Mouse (Mus musculus) cerebellum, adult 2 months (tissue): ENCODE measurements around the gene Clec16a.

ENCODE experiments used
- CTCF ChIP-seq: fragments of 200-500 bp; IDR thresholded peaks from 2 replicates; pipeline ENCODE4 v1.5.1; 2011; ENCODE audit warnings: low read depth, mild to moderate bottlenecking, control low read depth, low read length, moderate library complexity, borderline replicate concordance; ENCODE audit not compliant: insufficient read depth
- POLR2A ChIP-seq: fragments of 200-500 bp; IDR thresholded peaks from 2 replicates; pipeline ENCODE4 v1.6.1; 2011; ENCODE audit warnings: low read length, control low read depth, borderline replicate concordance; ENCODE audit not compliant: insufficient read depth

DNA sequence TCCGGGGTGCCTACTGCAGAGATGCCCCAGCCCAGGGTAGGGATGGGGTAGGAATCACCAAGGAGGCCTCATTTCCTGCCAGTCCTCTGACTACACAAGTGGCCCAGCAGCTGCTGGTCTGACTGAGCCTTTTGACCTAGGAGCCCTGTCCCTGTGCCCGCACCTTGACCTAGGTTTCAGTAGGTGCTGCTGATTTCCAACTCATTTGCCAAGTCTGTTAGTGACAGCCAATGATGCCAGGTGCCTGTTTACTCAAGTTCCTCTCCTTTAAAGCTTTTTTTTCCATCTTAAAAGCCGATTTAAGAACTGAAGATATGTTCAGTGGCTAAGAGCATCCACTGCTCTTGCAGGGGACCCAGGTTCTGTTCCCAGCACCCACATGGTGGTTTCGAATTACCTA lies 11.4 kb upstream of the Clec16a start:
- TF ChIP-seq CTCF (no peak), POLR2A (no peak)
